Mouse (Mus musculus): ENCODE measurements around the gene Drd3.

Gene Drd3

DNA sequence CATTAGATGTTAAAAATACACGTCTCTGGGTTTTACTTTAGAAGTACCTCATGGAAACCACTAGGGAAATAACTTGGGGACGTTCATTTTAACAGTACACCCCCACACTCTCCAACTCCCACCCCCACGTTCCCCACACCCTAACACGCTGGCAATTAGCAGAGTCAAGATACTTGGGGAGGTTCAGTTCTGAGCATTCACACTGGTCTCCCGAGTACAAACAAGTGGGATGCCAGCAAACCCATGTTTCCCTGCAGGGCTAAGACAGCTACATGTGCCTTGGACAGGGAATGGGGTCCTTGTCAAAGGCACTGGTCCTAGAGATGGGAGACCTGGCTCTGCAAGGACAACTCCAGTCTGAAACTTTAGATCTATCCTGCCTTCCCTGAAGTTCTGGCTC lies 48.6 kb downstream of the Drd3 start:
- DNase-seq, result no peak

DNA sequence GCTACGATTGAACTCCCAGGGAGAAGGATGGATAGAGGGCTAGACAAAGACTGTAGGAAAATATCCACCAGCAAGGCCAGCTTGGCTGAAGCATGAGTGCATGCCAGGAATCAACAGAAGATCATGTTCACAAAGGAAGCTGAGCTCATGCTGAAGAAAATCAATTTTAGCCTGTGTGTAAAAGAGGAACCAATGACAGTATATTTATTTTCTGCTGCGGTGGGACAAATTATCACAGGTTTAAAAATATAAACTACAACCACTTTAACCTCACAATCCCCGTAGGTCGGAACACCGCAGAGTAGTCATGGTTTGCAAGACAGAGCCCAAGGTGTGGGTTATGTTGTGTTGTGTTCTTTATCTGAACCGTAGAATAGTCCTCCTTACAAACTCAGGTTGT lies 50.5 kb downstream of the Drd3 start:
- no peak for DNase-seq

DNA sequence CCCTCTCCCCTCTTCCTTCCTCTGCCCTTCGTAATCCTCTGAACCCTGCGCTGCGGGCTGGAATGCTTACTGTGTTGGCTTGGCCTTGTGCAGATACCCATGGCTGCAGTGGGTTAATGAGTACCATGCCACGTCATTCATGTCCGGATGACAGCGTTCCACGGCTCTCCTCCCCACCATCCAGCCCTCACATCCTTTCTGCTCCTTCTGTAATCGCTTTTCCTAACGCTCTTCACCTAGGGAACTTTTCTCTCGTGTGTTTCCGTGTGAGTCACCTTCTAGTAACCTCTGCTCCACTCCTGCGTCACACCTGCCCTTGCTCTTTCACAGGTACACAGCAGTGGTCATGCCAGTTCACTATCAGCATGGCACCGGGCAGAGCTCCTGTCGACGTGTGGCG lies 53.2 kb downstream of the Drd3 start:
- no peak for DNase-seq

DNA sequence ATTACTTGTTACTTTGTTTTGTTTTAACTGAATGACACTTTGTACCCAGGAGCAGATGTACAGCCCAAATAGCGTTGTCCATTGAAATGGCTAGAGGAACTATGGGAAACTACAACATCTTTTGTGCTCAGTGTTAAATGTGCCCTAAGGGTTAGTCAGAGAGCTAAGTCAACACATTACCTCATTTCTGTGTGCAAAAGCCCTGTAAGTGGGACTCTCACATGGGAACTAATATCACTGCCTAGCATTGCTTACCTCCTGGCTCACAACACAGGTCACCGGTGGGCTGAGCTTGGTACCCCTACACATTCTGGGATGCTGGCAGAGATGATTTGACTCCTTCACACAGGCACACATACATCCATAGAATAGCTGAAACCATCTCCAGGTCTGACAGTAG lies 55.6 kb downstream of the Drd3 start:
- no peak for DNase-seq

DNA sequence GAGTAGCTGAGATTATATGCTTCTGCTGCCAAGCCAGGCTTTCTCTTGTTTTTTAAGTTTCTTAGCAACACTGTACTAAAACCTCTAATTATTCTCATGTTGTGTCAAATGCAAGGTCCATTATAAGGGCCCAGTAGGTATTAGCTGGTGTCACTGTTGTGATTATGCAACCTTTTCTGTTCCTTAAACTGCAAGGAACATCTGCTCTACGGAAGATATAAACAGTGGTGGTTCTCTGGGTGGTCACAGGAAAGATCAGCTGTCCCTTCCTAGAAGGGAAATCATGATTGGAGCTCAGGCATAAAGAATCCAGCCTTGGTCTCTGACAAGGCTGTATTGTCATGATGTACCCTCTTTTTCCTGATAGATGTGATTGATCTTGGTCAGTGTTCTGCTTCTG lies 57.6 kb downstream of the Drd3 start:
- no peak for DNase-seq

DNA sequence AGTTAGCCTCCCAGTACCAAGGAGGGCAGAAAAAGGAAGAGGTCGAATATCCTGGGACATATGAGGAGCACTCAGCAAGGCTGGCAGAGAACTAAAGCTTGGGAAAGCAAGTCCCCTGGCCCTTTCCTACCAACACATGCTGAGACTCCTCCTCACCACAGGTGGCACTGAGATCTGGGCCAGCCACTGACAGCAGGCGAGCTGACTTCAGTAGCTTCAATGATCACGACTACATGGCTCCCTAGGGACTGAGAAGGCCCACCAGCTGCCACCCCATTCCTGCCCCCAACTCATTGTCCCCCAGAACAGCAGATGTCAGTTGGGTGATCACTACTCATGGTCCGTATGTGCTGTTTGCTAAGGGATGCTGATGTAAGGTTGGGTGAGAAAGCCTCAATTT lies 60.8 kb downstream of the Drd3 start:
- no peak for DNase-seq

DNA sequence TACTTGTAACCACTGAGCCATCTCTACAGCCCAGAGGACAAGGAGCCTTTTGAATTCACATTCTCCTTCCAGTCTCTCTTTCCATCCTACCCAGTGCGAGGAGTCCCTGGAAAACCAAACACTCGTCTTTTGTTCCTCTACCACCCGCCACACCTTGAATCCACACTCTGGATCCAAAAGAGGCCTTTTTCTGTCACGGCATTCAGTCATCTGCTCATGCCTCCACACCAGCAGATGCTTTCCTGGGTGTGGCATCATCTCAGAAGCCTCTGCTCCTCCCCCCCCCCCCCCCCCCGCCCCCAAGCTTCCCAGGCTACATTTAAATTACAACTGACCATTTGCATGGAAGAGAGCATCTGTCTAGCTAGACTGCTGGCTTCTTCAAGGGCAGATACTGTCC lies 62.5 kb downstream of the Drd3 start:
- no peak for DNase-seq

DNA sequence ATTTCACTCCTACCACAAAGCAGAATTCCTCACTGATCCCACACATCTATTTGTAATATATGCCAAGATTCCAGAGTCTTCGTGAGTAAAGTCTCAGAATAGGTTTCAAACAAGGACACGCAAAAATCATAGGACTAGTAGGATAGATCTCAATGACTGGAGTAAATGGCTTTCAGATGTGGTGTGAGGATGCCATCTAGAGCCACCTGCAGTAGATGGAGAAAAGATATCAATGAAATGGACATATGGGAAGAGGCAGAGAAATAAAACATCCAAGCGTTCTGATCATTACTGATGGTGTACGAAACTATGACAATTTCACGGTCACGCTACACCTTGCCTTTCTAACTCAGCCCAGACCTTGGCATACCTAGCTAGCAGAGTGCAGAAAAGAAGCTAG lies 64.6 kb downstream of the Drd3 start:
- DNase-seq, result no peak

DNA sequence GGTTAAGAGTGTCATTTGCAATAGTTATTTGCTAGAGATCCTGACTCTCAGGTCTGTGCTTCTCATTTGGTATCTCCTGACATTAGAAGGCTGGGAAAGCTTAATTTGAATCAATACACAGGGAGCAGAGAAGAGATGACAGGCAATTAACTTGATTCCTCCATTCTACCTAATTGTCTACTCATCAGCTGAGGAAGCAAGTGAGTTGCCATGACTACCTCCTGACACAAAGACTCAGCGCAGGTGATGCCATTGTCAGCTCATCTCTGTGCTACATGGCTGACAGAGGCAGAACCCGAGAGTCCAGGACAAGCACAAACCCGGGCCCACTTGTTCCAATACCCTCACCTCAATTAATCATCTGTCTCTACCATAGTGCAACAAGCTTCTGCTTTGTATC lies 73.7 kb downstream of the Drd3 start:
- DNase-seq, result no peak

DNA sequence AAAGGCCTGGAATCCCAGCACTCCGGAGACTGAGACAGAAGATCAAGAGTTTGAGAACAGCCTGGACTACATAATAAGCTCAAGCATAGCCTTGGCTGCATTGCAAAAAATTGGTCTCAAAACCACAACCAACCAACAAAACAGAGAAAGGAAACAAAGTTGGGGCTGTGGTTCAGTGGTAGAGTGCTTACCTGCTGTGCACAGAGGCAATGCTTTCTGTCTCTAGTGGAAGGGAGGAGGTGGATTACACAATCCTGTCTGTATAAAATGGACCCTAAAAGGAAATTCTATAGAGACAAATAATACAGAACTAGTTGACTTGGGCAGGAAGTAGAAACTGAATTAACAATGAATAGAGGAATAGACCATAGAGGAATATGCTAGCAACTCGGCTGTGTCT lies 78.1 kb downstream of the Drd3 start:
- no peak for DNase-seq

DNA sequence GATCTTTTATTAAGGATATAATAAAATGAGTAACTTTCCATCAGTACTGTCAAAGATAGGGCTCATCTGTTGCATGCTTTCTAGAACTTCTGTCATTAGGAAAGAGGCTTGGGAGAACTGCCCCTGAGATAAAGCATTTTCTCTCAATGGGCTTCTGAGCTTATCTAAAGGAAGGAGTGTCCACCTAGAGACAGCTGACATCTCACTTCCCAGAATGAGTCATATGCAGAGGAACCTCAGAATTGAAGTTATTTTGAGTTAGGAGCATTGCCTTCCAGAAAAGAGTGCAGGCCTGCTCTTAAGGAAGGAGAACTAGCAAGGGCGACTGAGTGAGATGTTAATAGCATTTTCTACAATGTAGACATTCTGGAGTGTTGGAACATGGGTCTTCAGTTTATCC lies 87.4 kb downstream of the Drd3 start:
- DNase-seq, result no peak

DNA sequence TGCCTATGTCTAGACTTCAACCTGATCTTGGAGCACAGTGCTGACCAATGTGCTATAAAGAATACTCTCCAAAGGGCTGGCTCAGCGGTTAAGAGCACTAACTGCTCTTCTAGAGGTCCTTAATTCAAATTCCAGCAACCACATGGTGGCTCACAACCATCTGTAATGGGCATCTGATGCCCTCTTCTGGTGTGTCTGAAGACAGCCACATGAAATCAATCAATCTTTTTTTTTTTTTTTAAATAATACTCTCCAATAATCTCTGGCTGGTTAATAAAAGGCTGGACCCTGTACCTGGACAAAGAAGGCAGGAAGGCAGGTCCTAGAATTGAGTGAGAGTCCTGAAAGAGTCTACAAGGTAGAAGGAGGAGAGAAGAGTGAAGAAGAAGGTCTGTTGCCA lies 96.0 kb downstream of the Drd3 start:
- no peak for DNase-seq

DNA sequence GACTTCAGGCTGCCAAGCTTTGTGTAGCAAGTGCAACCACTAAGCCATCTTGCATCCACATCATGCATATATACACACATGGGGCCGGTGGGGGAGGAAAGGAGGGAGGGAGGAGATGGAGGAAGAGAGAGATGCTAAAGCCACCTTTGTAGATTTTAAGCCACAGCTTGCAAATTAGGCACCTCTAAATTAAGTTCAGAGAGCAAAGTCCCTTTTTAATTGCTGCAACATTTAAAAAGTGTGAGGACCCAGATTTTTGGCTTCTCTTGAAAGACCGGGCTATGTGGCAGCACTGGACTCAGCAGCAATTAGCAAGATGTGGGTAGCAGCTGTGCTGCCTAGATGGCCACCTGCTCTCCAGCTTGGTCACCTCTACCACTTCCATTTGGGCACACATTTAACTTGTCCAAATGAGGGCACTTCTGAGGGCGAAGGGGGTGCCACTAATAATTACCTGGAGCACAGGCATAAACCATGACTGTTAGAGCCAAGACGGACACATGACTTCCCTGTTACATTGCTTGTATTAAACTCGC lies 105.2 kb downstream of the Drd3 start:
- DNase-seq, result no peak

DNA sequence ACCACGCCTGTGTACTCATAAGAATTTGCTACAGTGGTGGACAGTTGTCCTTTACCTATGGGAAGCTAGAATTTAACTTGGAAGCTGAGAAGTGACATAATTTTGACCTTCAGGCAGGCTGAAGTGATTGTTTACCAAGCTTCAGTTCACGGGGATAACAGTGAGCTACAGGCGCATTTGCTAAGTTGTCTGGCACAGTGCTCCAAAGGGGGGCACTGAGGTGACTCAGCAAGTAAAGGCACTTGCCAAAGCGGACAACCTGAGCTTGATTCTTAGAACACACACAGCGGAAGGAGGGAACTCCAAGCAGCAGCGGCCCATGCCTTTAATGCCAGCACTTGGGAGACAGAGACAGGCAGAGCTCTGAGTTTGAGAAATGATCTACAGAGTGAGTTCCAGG lies 106.8 kb downstream of the Drd3 start:
- no peak for DNase-seq

DNA sequence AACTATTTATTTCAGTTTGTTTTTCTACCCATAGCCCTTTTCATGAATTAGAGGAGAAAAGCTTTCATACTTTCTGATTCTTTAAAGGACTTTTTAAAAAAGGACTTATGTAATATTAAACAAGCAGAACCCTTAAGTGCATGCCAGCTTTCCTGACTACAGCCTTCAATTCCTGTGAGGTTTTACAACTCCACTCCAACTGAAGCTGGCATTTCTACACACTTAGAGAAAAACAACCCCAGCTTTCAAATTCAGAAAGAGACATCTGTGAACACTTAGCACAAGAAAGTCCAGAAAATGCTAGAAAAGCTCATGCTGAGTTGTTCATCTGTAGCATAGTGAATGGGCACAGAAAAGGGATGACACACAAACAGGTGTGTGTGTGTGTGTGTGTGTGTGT lies 116.0 kb downstream of the Drd3 start:
- no peak for DNase-seq

DNA sequence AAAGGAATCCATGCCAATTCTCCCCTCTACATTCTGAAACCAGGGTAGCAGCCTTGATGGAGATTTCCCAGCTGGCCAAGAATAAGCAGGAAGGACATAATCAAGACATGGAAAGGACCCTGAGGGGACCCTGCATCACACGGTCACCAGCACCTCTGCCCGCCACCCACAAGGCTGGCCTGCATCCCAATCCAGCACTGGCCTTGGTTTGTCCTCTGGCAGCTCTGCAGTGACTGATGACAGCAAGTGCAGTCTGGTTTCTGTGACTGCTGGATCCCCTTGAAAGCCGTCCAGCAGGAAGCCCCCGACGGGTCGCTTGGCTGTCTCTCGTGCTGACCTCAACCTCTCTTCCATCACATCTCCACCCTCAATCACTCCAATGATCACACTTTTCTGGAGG lies 117.6 kb downstream of the Drd3 start:
- peak; percentile 22 for DNase-seq

All from lung, postnatal 10 days (tissue).